Mouse (Mus musculus) kidney, adult 2 months (tissue): ENCODE measurements around the gene Cnpy2.

Experiments used
- CTCF ChIP-seq: fragments of 200-500 bp; conservative IDR thresholded peaks from 2 replicates; pipeline ENCODE4 v1.5.1; 2011; ENCODE audit warnings: low read depth, mild to moderate bottlenecking, control low read depth, low read length, moderate library complexity, mixed read lengths; ENCODE audit not compliant: insufficient read depth, insufficient read length
- POLR2A ChIP-seq: fragments of 200-500 bp; IDR thresholded peaks from one replicate; pipeline ENCODE4 v1.6.1; 2011; ENCODE audit warnings: low read depth, low read length, control low read depth

DNA sequence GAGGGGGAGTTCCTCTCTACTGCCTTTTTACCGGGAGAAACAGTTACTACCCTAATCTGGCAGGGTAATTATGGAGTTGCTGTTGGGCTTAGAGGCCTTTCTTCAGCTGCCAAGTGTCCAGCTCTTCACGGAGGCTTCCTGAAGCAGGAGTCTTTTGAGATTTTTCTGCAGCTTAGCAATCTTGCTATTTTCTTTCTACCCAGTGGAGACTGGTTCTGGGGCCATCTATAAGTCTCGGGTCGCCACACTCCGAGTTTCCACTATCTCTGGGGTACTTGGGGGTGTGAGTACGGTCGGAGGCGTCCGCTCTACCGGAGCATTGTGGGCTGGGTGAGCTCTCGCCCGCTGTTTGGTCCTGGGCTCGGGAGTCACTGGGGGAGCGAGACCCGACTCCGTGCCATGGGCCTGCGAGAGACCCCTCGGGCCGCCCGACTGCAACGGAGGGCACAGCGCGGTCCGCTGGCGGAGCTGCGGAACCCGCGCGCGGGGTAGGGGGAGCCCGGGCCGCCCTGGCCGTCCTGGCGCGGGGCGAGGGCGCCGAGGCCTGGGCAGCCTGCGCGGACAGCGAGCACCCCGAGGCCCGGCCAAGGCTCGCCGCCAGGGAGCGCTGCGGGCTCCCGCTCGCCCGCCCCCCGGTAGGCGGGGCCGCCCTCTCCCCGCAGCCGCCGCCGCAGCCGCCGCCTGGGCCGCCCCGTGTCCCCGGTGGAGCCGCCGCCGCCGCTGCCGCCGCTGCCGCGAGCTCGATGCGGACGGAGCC lies 54.4 kb downstream of the Cnpy2 start, which contains the start of gene Ankrd52:
- TF ChIP-seq POLR2A (peak; percentile 19), CTCF (peak; percentile 49)
